Mouse (Mus musculus): ENCODE results near the gene Gab1.

Gene Gab1

GRCm38 (mm10) chr8:80739932-80740331 lies 140.4 kb downstream of the Gab1 start:
- no peak for DNase-seq (ENCODE audit: low spot score)

- peak; percentile 96 for DNase-seq (ENCODE audit: low spot score)
These were observed 141.0 kb downstream of the Gab1 start, which contains the start of gene Smarca5 for GRCm38 (mm10) chr8:80739155-80739924. Gene Smarca5, minus strand, starts transcription at chr8:80739497.

- peak; percentile 7 for DNase-seq (ENCODE audit: low spot score)
These were observed 141.7 kb downstream of the Gab1 start for GRCm38 (mm10) chr8:80738388-80739154.

- peak; percentile 7 for DNase-seq (ENCODE audit: low spot score)
These were observed 142.3 kb downstream of the Gab1 start for GRCm38 (mm10) chr8:80738046-80738387.

GRCm38 (mm10) chr8:80732326-80732725 lies 148.0 kb downstream of the Gab1 start:
- no peak for DNase-seq (ENCODE audit: low spot score)

- no peak for DNase-seq (ENCODE audit: low spot score)
These were observed 165.9 kb downstream of the Gab1 start for GRCm38 (mm10) chr8:80714461-80714860.
